Mouse (Mus musculus): ENCODE data around the gene Tcf7l1. TPM values are rescaled to one million over a fixed set of nuclear protein-coding genes. Genes with fewer than 3 reads are reported as not detected.

Gene Tcf7l1
- polyA plus RNA-seq, 1 experiment from 2014 or later, result 24.2 TPM

DNA sequence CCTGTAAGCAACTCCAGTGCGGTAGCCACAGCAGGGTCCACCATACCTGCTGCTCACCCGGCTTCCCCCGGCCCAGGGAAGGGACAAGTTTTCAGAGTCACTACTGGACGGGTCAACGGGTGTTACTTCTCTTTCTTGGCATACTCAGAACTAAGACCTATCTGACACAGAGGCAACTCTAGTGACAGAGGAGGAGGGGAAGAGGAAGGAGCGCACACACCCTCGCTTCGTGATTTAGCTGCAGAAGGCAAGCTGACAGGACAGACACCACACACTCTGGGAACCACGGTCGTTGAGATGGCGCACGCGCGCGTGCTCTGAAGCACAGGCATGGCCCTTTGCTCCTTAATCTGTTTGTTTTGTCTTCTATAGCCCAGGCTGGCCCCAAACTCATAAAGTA, 36.2 kb downstream of the Tcf7l1 start:
- DNase-seq (ENCODE audit: low spot score), result no peak
- Histone ChIP-seq H3K4me3 (no peak overlapping the region), H3K4me1 (peaks cover 62% of the 10 kb centered on the region), H3K9me3 (replicated peaks) (no peaks in the 10 kb centered on the region), H3K27ac (replicated peaks) (0 out of 2 replicates have a peak overlapping the region, but pooled peaks have one; percentile 17), H3K27me3 (ENCODE audit: low read depth, poor library complexity, severe bottlenecking) (no peaks in the 10 kb centered on the region), H3K36me3 (peaks cover 10% of the 10 kb centered on the region)
- WGBS, result 87% methylated on average over 15 of the region's 15 CpGs

DNA sequence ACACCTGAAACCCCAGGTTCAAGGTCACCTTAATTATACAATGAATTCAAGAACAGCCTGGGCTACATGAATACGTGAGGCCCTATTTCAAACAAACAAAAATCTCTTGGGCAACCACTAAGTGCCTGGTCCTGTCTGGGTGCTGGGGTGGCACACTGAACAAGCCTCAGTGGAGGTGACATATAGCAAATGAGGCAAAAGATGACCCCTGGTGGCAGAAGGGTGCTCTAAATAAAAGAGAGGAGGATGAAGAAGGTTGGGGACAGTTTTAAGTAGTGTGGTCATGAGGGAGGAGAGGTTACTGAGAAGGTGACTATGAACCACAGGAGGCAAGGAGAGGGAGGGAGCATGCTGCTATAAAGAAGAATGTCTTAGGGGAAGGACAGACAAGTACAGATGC, 37.8 kb downstream of the Tcf7l1 start:
- H3K9me3 ChIP-seq (replicated peaks), result no peaks in the 10 kb centered on the region
- no peak for DNase-seq (ENCODE audit: low spot score)
- H3K27ac ChIP-seq (replicated peaks), result no peak overlapping the region
- peaks cover 10% of the 10 kb centered on the region for H3K36me3 ChIP-seq
- no peaks in the 10 kb centered on the region for H3K27me3 ChIP-seq (ENCODE audit: low read depth, poor library complexity, severe bottlenecking)
- 88% methylated on average over 1 of the region's 1 CpGs for WGBS
- H3K4me1 ChIP-seq, result peaks cover 74% of the 10 kb centered on the region
- H3K4me3 ChIP-seq, result no peak overlapping the region

DNA sequence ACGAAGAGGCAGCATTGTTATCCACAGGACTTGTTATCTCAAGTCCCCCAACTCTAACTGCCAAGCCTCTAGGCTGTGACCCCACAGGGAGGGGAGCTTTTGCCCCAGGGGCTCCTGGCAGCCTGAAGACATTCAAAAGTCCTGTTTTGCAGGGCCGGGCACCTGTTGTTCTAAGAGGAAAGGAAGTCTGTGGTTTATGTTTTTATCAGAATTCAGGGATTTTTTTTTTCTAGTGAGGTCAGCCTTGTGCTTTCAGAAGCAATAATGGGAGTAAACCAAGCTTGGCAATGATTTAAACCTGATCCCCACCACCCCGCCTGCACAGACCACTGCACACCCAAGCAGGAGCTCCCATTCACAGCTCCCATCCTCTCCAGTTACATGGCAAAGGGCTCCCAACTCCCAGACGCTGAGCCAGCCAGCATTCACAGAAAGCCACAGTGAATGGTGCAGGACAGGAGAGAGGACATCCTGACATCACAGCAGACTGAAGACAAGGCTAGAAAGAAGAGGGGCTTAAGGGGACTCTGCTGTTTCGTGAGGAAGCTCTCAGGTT, 40.1 kb downstream of the Tcf7l1 start:
- DNase-seq (ENCODE audit: low spot score), result no peak
- no peaks in the 10 kb centered on the region for H3K9me3 ChIP-seq (replicated peaks)
- H3K4me1 ChIP-seq, result peaks cover 66% of the 10 kb centered on the region
- H3K4me3 ChIP-seq, result peak overlapping the region; percentile 27
- no peaks in the 10 kb centered on the region for H3K27me3 ChIP-seq (ENCODE audit: low read depth, poor library complexity, severe bottlenecking)
- H3K27ac ChIP-seq (replicated peaks), result peak overlapping the region; percentile 75
- H3K36me3 ChIP-seq, result peaks cover 10% of the 10 kb centered on the region
- 10% methylated on average over 5 of the region's 5 CpGs for WGBS

GRCm38 (mm10) chr6:72748421-72748820, 40.6 kb downstream of the Tcf7l1 start:
- peak overlapping the region; percentile 27 for H3K4me3 ChIP-seq
- peak overlapping the region; percentile 75 for H3K27ac ChIP-seq (replicated peaks)
- H3K9me3 ChIP-seq (replicated peaks), result no peaks in the 10 kb centered on the region
- H3K36me3 ChIP-seq, result peaks cover 7% of the 10 kb centered on the region
- DNase-seq (ENCODE audit: low spot score), result peak; percentile 32
- H3K27me3 ChIP-seq (ENCODE audit: low read depth, poor library complexity, severe bottlenecking), result no peaks in the 10 kb centered on the region
- 4% methylated on average over 2 of the region's 2 CpGs for WGBS
- peaks cover 63% of the 10 kb centered on the region for H3K4me1 ChIP-seq

- H3K27ac ChIP-seq (replicated peaks), result peak overlapping the region; percentile 75
- no peak overlapping the region for H3K4me3 ChIP-seq
- DNase-seq (ENCODE audit: low spot score), result no peak
- peaks cover 3% of the 10 kb centered on the region for H3K36me3 ChIP-seq
- H3K4me1 ChIP-seq, result peaks cover 61% of the 10 kb centered on the region
- 81% methylated on average over 11 of the region's 11 CpGs for WGBS
- H3K27me3 ChIP-seq (ENCODE audit: low read depth, poor library complexity, severe bottlenecking), result no peaks in the 10 kb centered on the region
- no peaks in the 10 kb centered on the region for H3K9me3 ChIP-seq (replicated peaks)
Observed at GRCm38 (mm10) chr6:72747814-72748213, 41.2 kb downstream of the Tcf7l1 start.

DNA sequence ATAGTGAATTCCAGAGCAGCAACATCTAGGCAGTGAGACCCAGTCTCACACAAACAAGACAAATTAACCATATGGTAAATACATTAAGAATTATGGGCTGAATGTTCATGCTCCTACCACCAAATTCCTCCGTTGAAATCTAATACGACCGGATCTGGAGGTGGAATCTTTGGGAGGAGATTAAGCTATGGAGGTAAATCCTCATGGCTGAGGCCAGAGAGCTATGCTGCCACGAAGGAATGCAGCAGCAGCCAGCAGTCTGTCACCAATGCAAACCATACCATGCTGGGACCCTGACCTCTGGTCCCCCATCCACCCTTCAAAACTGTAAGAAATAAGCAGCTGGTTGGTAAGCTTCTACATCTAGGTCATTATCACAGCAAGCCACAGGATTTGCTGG, 41.9 kb downstream of the Tcf7l1 start:
- peaks cover 54% of the 10 kb centered on the region for H3K4me1 ChIP-seq
- 57% methylated on average over 4 of the region's 4 CpGs for WGBS
- DNase-seq (ENCODE audit: low spot score), result no peak

GRCm38 (mm10) chr6:72745781-72746180, 43.3 kb downstream of the Tcf7l1 start:
- H3K4me1 ChIP-seq, result peaks cover 58% of the 10 kb centered on the region
- WGBS, result 77% methylated on average over 12 of the region's 12 CpGs
- no peak overlapping the region; the same call in 1 of the 2 replicates for H3K27ac ChIP-seq (replicated peaks)
- no peak for DNase-seq (ENCODE audit: low spot score)
- H3K4me3 ChIP-seq, result no peak overlapping the region
- 0 out of 2 replicates have a peak, but pooled peaks cover 5% of the 10 kb centered on the region for H3K36me3 ChIP-seq
- no peaks in the 10 kb centered on the region for H3K9me3 ChIP-seq (replicated peaks)
- H3K27me3 ChIP-seq (ENCODE audit: low read depth, poor library complexity, severe bottlenecking), result no peaks in the 10 kb centered on the region

More for the DNA sequence above, 41.9 kb downstream of the Tcf7l1 start:
- H3K9me3 ChIP-seq (replicated peaks), result no peaks in the 10 kb centered on the region
- H3K36me3 ChIP-seq, result 0 out of 2 replicates have a peak, but pooled peaks cover 5% of the 10 kb centered on the region
- no peaks in the 10 kb centered on the region for H3K27me3 ChIP-seq (ENCODE audit: low read depth, poor library complexity, severe bottlenecking)
- H3K4me3 ChIP-seq, result no peak overlapping the region
- no peak overlapping the region for H3K27ac ChIP-seq (replicated peaks)

- H3K36me3 ChIP-seq, result peaks cover 16% of the 10 kb centered on the region
- no peak overlapping the region for H3K4me3 ChIP-seq
- no peaks in the 10 kb centered on the region for H3K9me3 ChIP-seq (replicated peaks)
- DNase-seq (ENCODE audit: low spot score), result no peak
- H3K4me1 ChIP-seq, result peaks cover 55% of the 10 kb centered on the region
- H3K27ac ChIP-seq (replicated peaks), result no peak overlapping the region
- no peaks in the 10 kb centered on the region for H3K27me3 ChIP-seq (ENCODE audit: low read depth, poor library complexity, severe bottlenecking)
- 88% methylated on average over 10 of the region's 10 CpGs for WGBS
Observed at GRCm38 (mm10) chr6:72744144-72744800, 44.8 kb downstream of the Tcf7l1 start.

DNA sequence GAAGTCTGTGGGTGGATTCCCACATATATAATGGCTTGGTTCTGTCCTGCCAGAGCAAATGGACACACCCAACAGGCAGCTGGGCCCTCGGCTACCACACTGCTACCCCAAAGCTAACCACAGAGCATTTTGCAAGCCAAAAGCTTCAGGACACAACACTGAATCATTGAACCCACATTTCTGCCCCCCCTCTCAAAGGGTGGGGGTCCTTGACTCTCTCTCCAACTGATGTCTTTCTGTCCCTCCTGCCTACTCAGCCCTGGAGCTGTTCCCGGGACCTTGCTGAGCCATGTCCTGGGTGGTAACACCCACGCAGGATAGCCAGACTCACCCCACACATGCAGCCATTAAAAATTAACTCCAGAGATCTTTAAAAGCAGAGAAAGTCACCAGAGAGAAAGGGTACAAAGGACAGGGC, 45.4 kb downstream of the Tcf7l1 start:
- H3K9me3 ChIP-seq (replicated peaks), result no peaks in the 10 kb centered on the region
- no peak for DNase-seq (ENCODE audit: low spot score)
- H3K27me3 ChIP-seq (ENCODE audit: low read depth, poor library complexity, severe bottlenecking), result no peaks in the 10 kb centered on the region
- no peak overlapping the region for H3K4me3 ChIP-seq
- H3K36me3 ChIP-seq, result peaks cover 22% of the 10 kb centered on the region
- H3K4me1 ChIP-seq, result peaks cover 48% of the 10 kb centered on the region
- no peak overlapping the region for H3K27ac ChIP-seq (replicated peaks)
- 91% methylated on average over 3 of the region's 3 CpGs for WGBS

DNA sequence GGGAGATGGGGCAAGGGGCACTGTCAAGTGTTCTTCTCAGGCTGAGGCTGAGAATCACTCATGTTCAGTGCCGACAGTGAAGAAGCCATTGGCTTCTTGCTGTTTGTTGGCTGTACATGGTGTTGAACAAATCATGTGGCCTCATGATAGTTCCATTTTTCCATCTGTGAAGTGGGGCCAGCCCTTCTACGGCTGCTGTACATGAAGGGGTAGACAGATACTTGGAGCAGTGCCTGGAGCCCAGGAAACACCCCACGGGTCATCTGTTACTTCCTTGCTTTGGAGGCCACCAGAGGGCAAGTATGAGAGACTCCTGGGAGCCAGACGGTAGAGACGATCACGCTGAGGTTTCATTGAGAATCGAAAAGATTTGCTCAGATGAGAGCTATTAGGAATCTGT, 46.7 kb downstream of the Tcf7l1 start:
- peaks cover 35% of the 10 kb centered on the region for H3K4me1 ChIP-seq
- H3K27me3 ChIP-seq (ENCODE audit: low read depth, poor library complexity, severe bottlenecking), result no peaks in the 10 kb centered on the region
- H3K36me3 ChIP-seq, result peaks cover 27% of the 10 kb centered on the region
- DNase-seq (ENCODE audit: low spot score), result no peak
- no peaks in the 10 kb centered on the region for H3K9me3 ChIP-seq (replicated peaks)
- no peak overlapping the region for H3K27ac ChIP-seq (replicated peaks)
- H3K4me3 ChIP-seq, result no peak overlapping the region
- WGBS, result 88% methylated on average over 7 of the region's 7 CpGs

DNA sequence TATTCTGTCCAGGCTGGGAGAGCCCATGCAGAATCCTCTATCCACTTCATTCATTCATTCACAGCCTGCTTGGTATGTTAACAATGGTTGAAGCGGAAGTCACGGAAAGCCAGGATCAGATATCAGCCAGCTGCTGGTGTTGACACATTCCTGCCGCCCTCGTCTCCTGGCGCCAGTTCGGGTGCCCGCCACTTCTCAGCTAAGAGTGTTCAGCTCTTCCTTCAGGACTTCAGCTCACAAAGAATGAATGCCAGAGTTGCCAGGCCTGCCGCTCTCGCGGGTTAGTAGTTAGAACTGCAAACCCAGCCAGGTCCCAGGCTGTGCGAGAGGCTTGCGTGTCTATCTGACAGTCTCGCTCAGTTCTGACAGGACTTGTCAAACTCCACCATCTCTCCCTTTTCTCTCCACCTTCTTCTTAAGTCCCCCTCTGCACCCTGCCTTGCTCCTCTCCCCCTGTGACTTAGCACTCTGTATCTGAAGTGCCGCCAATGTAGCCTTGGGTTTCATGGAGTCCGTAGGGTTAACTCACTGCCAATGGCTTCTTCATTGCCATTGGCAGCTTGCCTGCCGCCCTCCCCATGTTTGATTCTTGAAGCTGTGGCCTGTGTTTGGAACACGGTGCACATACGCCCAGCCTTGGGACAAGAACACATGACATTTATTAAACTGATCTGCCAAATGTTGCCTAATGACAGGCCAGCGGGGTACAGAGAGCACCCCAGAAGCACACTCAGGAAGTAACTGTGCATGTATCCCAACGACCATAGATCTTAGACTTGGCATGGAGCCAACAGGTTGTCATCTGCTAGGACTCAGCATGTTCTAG, 48.2 kb downstream of the Tcf7l1 start:
- peaks cover 21% of the 10 kb centered on the region for H3K4me1 ChIP-seq
- H3K27ac ChIP-seq (replicated peaks), result 0 out of 2 replicates have a peak overlapping the region, but pooled peaks have one; percentile 58
- no peaks in the 10 kb centered on the region for H3K9me3 ChIP-seq (replicated peaks)
- WGBS, result 81% methylated on average over 20 of the region's 20 CpGs
- no peak for DNase-seq (ENCODE audit: low spot score)
- no peak overlapping the region for H3K4me3 ChIP-seq
- H3K36me3 ChIP-seq, result peaks cover 29% of the 10 kb centered on the region
- H3K27me3 ChIP-seq (ENCODE audit: low read depth, poor library complexity, severe bottlenecking), result no peaks in the 10 kb centered on the region

DNA sequence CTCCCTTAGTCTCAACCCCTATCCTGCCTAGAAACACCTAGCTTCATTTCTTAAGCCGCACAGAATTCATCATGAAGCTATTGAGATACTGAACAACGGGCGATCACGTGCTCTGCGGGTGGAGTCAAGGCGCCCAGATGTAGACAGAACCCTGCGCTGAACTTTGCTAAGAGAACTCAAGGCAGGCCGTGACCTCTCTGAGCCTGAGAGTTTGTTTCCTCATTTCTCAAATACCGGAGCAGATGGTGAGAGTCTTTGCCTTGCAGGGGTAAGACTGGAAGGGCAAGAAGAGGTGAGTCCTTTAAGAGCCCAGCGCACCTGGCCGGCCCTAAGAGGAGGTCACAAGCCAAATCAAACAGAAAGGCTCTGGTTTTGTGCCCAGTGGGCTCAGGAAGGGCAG, 52.2 kb downstream of the Tcf7l1 start:
- Histone ChIP-seq H3K36me3 (peaks cover 33% of the 10 kb centered on the region), H3K4me1 (peaks cover 29% of the 10 kb centered on the region), H3K27me3 (ENCODE audit: low read depth, poor library complexity, severe bottlenecking) (no peaks in the 10 kb centered on the region), H3K9me3 (replicated peaks) (no peaks in the 10 kb centered on the region), H3K4me3 (no peak overlapping the region), H3K27ac (replicated peaks) (no peak overlapping the region)
- no peak for DNase-seq (ENCODE audit: low spot score)
- WGBS, result 91% methylated on average over 11 of the region's 11 CpGs

DNA sequence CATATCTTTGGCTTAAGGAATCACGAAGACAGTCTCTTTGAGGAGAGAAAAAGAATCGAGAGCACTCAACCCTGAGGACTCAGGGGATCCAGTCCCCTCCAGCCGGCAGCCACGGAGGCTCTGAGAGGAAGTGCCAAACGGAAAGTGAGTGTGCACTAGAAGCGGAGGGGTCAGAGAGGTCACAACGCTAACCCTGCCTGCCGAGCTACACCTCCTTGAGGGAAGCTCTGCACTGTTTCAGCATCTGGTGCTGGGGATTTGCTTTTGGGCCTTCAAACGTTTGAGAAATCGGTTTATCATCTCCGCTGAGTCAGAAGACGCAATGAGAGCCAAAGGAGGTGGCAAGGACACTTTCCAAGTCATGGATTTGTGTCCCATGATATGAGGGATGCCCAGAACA, 53.8 kb downstream of the Tcf7l1 start:
- H3K27ac ChIP-seq (replicated peaks), result no peak overlapping the region; the same call in 1 of the 2 replicates
- H3K27me3 ChIP-seq (ENCODE audit: low read depth, poor library complexity, severe bottlenecking), result no peaks in the 10 kb centered on the region
- no peaks in the 10 kb centered on the region for H3K9me3 ChIP-seq (replicated peaks)
- peaks cover 30% of the 10 kb centered on the region for H3K36me3 ChIP-seq
- no peak overlapping the region for H3K4me3 ChIP-seq
- peaks cover 34% of the 10 kb centered on the region for H3K4me1 ChIP-seq
- no peak for DNase-seq (ENCODE audit: low spot score)
- WGBS, result 49% methylated on average over 12 of the region's 12 CpGs
